ENCODE assay signal across 10 mouse cellular contexts in genomic region chr2:95575882-95576281, GRCm38 (mm10).
"Had no signal": no experiment of that assay in that cellular context is flagged by ENCODE, and none has a peak within 500 bp of the region (broad histone marks: within the 10 kb centered on the region; RNA-seq: fewer than 3 reads in every experiment).

No protein-coding gene starts in this region.

- ATAC-seq: midbrain, embryonic 16.5 days had no signal

- DNase-seq: lung, adult 18-20 months; lung, embryonic 14.5 days; lung, postnatal 10 days; lung, postnatal 4 days; midbrain, embryonic 14.5 days; right cerebral cortex, postnatal 14 days; thymus, adult 18-20 months; thymus, postnatal 14 days; thymus, postnatal 36 days had no signal
